Mouse (Mus musculus): Measurements from ENCODE around the gene Cks1b.

Gene Cks1b

GRCm38 (mm10) chr3:89379388-89380131, 38.6 kb downstream of the Cks1b start:
- H3K4me3 ChIP-seq (replicated peaks; ENCODE audit: low read length) = peak overlapping the region; percentile 78
- peaks cover 22% of the 10 kb centered on the region for H3K27me3 ChIP-seq (ENCODE audit: insufficient read depth, low read length)
- TF ChIP-seq NANOG (IDR thresholded peaks at IDR 0.05; ENCODE audit: borderline replicate concordance, low read length) = no peak
- H3K4me1 ChIP-seq (replicated peaks; ENCODE audit: low read depth, low read length) = peaks cover 90% of the 10 kb centered on the region
- H3K9me3 ChIP-seq (ENCODE audit: low read length) = no peaks in the 10 kb centered on the region
- peaks cover 18% of the 10 kb centered on the region for H3K36me3 ChIP-seq (ENCODE audit: insufficient read depth, low read length)

GRCm38 (mm10) chr3:89378394-89379067, 39.7 kb downstream of the Cks1b start:
- H3K36me3 ChIP-seq (ENCODE audit: insufficient read depth, low read length) = peaks cover 18% of the 10 kb centered on the region
- H3K27me3 ChIP-seq (ENCODE audit: insufficient read depth, low read length) = peaks cover 22% of the 10 kb centered on the region
- peak overlapping the region; percentile 78 for H3K4me3 ChIP-seq (replicated peaks; ENCODE audit: low read length)
- no peaks in the 10 kb centered on the region for H3K9me3 ChIP-seq (ENCODE audit: low read length)
- TF ChIP-seq NANOG (IDR thresholded peaks at IDR 0.05; ENCODE audit: borderline replicate concordance, low read length) (no peak), CTCF (conservative IDR thresholded peaks at IDR 0.05; ENCODE audit: low read length) (peak; percentile 87)
- H3K4me1 ChIP-seq (replicated peaks; ENCODE audit: low read depth, low read length) = peaks cover 90% of the 10 kb centered on the region

GRCm38 (mm10) chr3:89377831-89378230, 40.4 kb downstream of the Cks1b start:
- Histone ChIP-seq H3K4me3 (replicated peaks; ENCODE audit: low read length) (peak overlapping the region; percentile 78), H3K36me3 (ENCODE audit: insufficient read depth, low read length) (peaks cover 18% of the 10 kb centered on the region), H3K27me3 (ENCODE audit: insufficient read depth, low read length) (peaks cover 22% of the 10 kb centered on the region), H3K9me3 (ENCODE audit: low read length) (no peaks in the 10 kb centered on the region), H3K4me1 (replicated peaks; ENCODE audit: low read depth, low read length) (peaks cover 90% of the 10 kb centered on the region)
- TF ChIP-seq CTCF (conservative IDR thresholded peaks at IDR 0.05; ENCODE audit: low read length) (no peak), POU5F1 (IDR thresholded peaks at IDR 0.05; ENCODE audit: borderline replicate concordance, low read length) (no peak), NANOG (IDR thresholded peaks at IDR 0.05; ENCODE audit: borderline replicate concordance, low read length) (no peak)

- peaks cover 6% of the 10 kb centered on the region for H3K27me3 ChIP-seq (ENCODE audit: insufficient read depth, low read length)
Observed at GRCm38 (mm10) chr3:89373581-89374231, 44.5 kb downstream of the Cks1b start.

GRCm38 (mm10) chr3:89367338-89367737, 50.8 kb downstream of the Cks1b start:
- no peak overlapping the region for H3K4me3 ChIP-seq (replicated peaks; ENCODE audit: low read length)
- no peaks in the 10 kb centered on the region for H3K9me3 ChIP-seq (ENCODE audit: low read length)
- peaks cover 34% of the 10 kb centered on the region for H3K4me1 ChIP-seq (replicated peaks; ENCODE audit: low read depth, low read length)
- TF ChIP-seq CTCF (conservative IDR thresholded peaks at IDR 0.05; ENCODE audit: low read length) (no peak), POU5F1 (IDR thresholded peaks at IDR 0.05; ENCODE audit: borderline replicate concordance, low read length) (no peak), NANOG (IDR thresholded peaks at IDR 0.05; ENCODE audit: borderline replicate concordance, low read length) (no peak)
- peaks cover 59% of the 10 kb centered on the region for H3K27me3 ChIP-seq (ENCODE audit: insufficient read depth, low read length)
- H3K36me3 ChIP-seq (ENCODE audit: insufficient read depth, low read length) = no peaks in the 10 kb centered on the region

More at GRCm38 (mm10) chr3:89373581-89374231, 44.5 kb downstream of the Cks1b start:
- H3K4me3 ChIP-seq (replicated peaks; ENCODE audit: low read length) = no peak overlapping the region
- no peaks in the 10 kb centered on the region for H3K9me3 ChIP-seq (ENCODE audit: low read length)
- peaks cover 5% of the 10 kb centered on the region; the same call in 1 of the 2 replicates for H3K36me3 ChIP-seq (ENCODE audit: insufficient read depth, low read length)
- no peak for TF ChIP-seq NANOG (IDR thresholded peaks at IDR 0.05; ENCODE audit: borderline replicate concordance, low read length)
- TF ChIP-seq CTCF (conservative IDR thresholded peaks at IDR 0.05; ENCODE audit: low read length) = no peak
- TF ChIP-seq POU5F1 (IDR thresholded peaks at IDR 0.05; ENCODE audit: borderline replicate concordance, low read length) = no peak
- H3K4me1 ChIP-seq (replicated peaks; ENCODE audit: low read depth, low read length) = peaks cover 56% of the 10 kb centered on the region

GRCm38 (mm10) chr3:89365486-89366414, 52.4 kb downstream of the Cks1b start:
- Histone ChIP-seq H3K9me3 (ENCODE audit: low read length) (no peaks in the 10 kb centered on the region), H3K4me1 (replicated peaks; ENCODE audit: low read depth, low read length) (peaks cover 32% of the 10 kb centered on the region), H3K27me3 (ENCODE audit: insufficient read depth, low read length) (peaks cover 66% of the 10 kb centered on the region), H3K4me3 (replicated peaks; ENCODE audit: low read length) (peak overlapping the region; percentile 60), H3K36me3 (ENCODE audit: insufficient read depth, low read length) (no peaks in the 10 kb centered on the region)
- TF ChIP-seq POU5F1 (IDR thresholded peaks at IDR 0.05; ENCODE audit: borderline replicate concordance, low read length) (no peak), NANOG (IDR thresholded peaks at IDR 0.05; ENCODE audit: borderline replicate concordance, low read length) (no peak), CTCF (conservative IDR thresholded peaks at IDR 0.05; ENCODE audit: low read length) (no peak)
